Comparison of ENCODE assay signal across 1 mouse cellular context in genomic region chr11:4270744-4271459, GRCm38 (mm10).
TF ChIP-seq lines count a peak whose summit lies in the region.

No protein-coding gene starts in this region.

TF ChIP-seq in MEL, 35 proteins besides CTCF, POLR2A, EP300 and RAD21 (continued from another document):
- TF ChIP-seq USF2 (IDR thresholded peaks at IDR 0.05; ENCODE audit: borderline replicate concordance in 1 of 2, insufficient read depth in 1 of 2, low read depth in 1 of 2, low read length in 2 of 2), result no peak
- no peak for TF ChIP-seq GATA1 (IDR thresholded peaks at IDR 0.05; ENCODE audit: low read depth, low read length)
TF ChIP-seq in MEL: peak in this region for 0.
